Mouse (Mus musculus) C2C12 (cell line): ENCODE measurements around the gene Zcchc10. TPM values are rescaled to one million over a fixed set of nuclear protein-coding genes. Genes with fewer than 3 reads are reported as not detected.

ENCODE experiments used
- H3K27me3 ChIP-seq: one replicate; pipeline ENCODE4 v1.6.1; 2011; ENCODE audit not compliant: control insufficient read depth, insufficient read depth, insufficient read length
- H3K36me3 ChIP-seq: one replicate; pipeline ENCODE4 v1.6.1; 2011; ENCODE audit not compliant: control insufficient read depth, insufficient read depth
- H3K4me3 ChIP-seq: one replicate; pipeline ENCODE4 v1.5.1; 2011; ENCODE audit warnings: mild to moderate bottlenecking, control low read depth; ENCODE audit not compliant: poor library complexity, insufficient read depth, severe bottlenecking
- H3K79me2 ChIP-seq: one replicate; pipeline ENCODE4 v1.6.1; 2011; ENCODE audit not compliant: control insufficient read depth, insufficient read depth
- H3K79me3 ChIP-seq: one replicate; pipeline ENCODE4 v1.6.1; 2011; ENCODE audit warnings: low read depth, control low read depth
- H3ac ChIP-seq: one replicate; pipeline ENCODE3; 2011; ENCODE audit warnings: low read depth; ENCODE audit not compliant: control insufficient read depth, insufficient read length
- CEBPB ChIP-seq: IDR thresholded peaks from one replicate; pipeline ENCODE4 v1.6.1; 2011; ENCODE audit warnings: low read depth, mild to moderate bottlenecking, control low read depth, moderate library complexity
- CTCF ChIP-seq: IDR thresholded peaks from one replicate; pipeline ENCODE4 v1.5.1; 2011; ENCODE audit not compliant: control insufficient read depth, insufficient read depth, insufficient read length
- FOSL1 ChIP-seq: IDR thresholded peaks from one replicate; pipeline ENCODE4 v1.8.0; 2011; ENCODE audit warnings: mild to moderate bottlenecking, low read length; ENCODE audit not compliant: poor library complexity, insufficient read depth, severe bottlenecking
- MAX ChIP-seq: IDR thresholded peaks from one replicate; pipeline ENCODE4 v1.6.1; 2011; ENCODE audit warnings: mild to moderate bottlenecking, control low read depth
- MYOD1 ChIP-seq: IDR thresholded peaks from one replicate; pipeline ENCODE4 v1.6.1; 2011; ENCODE audit warnings: low read depth; ENCODE audit not compliant: control insufficient read depth, insufficient read length
- MYOG ChIP-seq: IDR thresholded peaks from one replicate; pipeline ENCODE4 v1.6.1; 2011; ENCODE audit not compliant: control insufficient read depth, insufficient read length; ENCODE audit errors: extremely low read depth
- USF1 ChIP-seq: IDR thresholded peaks from one replicate; pipeline ENCODE4 v1.6.1; 2011; ENCODE audit warnings: low read depth, mild to moderate bottlenecking, control low read depth, moderate library complexity
- polyA plus RNA-seq: library from polyadenylated mRNA; unstranded; fragments of >200 nt; fragmentation: generic; extraction: Trizol; gene quantifications from one replicate; pipeline ENCODE4 v1.2.1, GENCODE M21; 2012; ENCODE audit warnings: missing spikeins

Zcchc10 gene
- polyA plus RNA-seq, 1 experiment = 8.2 TPM

DNA sequence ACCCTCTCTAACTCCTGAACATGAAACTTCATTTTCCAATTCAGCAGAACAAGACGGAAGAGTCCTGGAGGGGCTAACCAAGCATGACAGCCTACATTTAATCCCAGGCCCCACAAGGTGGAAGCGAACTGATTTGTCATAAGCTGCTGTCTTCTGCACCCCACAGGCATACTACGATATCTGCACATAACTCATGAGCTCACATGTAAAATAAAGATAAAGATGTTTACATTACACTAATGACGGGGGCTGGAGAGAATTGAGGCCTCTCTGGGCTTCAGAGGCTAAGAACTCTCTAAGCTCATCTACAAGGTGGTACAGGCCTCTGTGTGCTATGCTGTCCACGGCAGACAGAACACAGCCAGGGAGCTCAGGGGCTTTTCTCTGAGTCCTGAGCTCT, 30.0 kb upstream of the Zcchc10 start:
- H3K36me3 ChIP-seq = peaks cover 92% of the 10 kb centered on the region
- peaks cover 100% of the 10 kb centered on the region for H3K79me2 ChIP-seq
- H3K79me3 ChIP-seq = peaks cover 99% of the 10 kb centered on the region
- H3ac ChIP-seq = no peak overlapping the region
- H3K4me3 ChIP-seq = no peak overlapping the region
- H3K27me3 ChIP-seq = no peaks in the 10 kb centered on the region
- TF ChIP-seq MYOD1 (no peak), USF1 (no peak), FOSL1 (no peak), MYOG (no peak), CEBPB (no peak), MAX (no peak)

DNA sequence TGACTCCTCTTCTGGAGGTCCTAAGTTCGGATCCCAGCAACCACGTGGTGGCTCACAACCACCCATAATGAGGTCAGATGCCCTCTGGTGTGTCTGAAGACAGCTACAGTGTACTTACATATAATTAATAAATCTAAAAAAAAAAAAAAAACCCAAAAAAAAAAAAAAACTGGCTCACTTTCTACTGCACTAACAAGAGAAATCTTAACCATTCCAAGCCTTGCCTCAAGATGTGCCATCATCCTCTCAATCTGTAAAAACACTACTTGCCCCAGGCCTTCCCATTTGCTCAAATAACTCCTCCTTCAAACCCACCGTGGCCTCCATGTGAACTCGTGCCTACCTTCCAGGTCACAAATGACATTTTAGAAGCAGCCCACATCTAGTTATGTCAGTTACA, 27.6 kb upstream of the Zcchc10 start:
- H3K36me3 ChIP-seq = peaks cover 68% of the 10 kb centered on the region
- no peaks in the 10 kb centered on the region for H3K27me3 ChIP-seq
- H3K79me2 ChIP-seq = peaks cover 84% of the 10 kb centered on the region
- no peak overlapping the region for H3K4me3 ChIP-seq
- TF ChIP-seq CTCF (no peak), MAX (no peak), USF1 (no peak), FOSL1 (no peak), MYOD1 (no peak), MYOG (no peak), CEBPB (no peak)
- no peak overlapping the region for H3ac ChIP-seq
- peaks cover 78% of the 10 kb centered on the region for H3K79me3 ChIP-seq

DNA sequence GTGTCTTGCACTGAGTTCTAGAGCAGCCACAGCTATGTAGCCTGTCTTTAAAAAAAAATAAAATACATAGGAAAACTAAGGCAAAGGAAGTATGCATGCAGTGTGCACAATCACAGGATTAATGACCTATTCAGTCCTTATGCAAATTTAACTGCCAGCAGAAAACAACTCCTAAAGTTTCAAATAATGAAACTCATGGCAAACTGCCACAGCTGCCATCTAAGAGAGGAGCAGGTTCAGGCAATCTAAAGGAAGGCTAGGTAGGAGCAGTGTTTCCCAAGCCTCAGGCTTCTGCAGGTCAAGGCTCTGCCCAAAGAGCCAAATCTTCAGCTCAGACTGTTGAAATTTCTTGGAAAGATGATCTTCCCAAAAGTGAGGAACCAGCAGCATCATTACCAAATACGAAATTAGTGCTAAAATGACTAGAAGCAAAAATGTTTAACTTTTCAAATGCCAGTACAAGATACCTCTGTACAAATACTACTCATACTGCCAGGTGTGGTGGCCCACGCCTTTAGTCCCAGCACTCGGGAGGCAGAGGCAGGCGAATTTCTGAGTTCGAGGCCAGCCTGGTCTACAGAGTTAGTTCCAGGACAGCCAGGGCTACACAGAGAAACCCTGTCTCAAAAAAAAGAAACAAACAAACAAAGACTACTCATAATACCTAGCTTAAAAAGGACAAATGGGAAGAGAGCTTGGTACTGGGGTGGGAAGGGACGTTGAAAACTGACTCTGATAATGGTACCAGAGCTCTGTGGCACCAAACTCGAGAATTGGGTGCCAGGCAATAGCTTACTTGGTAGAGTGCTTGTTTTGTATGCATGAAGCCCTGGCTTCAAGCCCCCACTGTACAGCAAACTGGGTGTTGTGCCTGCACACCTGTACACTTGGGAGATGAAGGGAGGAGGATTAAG, 26.3 kb upstream of the Zcchc10 start:
- Histone ChIP-seq H3K4me3 (no peak overlapping the region), H3K79me3 (peaks cover 65% of the 10 kb centered on the region), H3K36me3 (peaks cover 54% of the 10 kb centered on the region), H3K27me3 (no peaks in the 10 kb centered on the region), H3K79me2 (peaks cover 71% of the 10 kb centered on the region), H3ac (no peak overlapping the region)
- TF ChIP-seq MYOD1 (no peak), CTCF (no peak), MAX (no peak), CEBPB (no peak), FOSL1 (no peak), MYOG (no peak)

DNA sequence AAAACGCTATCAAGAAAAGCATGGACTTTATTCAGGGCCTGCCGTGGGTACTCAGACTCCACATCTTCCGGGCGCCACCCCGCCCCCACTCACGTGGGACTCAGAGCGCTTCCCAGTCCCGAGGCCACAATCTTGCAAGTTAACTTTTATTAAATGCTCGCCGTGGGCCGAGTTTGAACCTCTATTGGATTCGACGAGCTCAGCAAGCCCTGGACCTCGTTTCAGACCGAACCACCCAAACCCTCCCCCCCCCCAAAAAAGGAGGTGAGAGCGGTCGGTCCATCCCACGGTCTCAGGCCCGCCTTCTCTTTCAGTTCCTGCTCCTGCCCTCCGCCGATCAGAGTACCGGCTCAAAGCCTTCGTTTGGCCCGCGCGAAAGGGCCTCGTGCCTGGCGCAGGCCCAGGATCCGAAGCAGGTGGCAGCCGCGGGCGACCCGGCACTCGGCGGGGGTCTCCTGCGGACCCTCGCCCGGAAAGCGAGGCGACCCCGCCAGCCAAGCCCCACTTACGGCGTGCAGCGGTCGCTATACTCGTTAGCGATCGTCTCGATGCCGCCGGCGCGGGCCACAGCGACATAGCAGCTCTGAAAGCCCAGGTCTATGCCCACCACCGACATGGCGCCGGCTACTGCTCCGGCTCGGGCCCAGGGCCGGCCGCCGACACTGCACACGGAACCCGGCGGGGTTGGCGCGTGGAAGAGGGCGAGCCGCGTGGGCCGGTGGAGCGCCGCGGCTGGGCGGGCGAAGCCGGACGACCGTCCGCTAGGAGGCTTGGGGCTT, 24.7 kb upstream of the Zcchc10 start:
- no peak for TF ChIP-seq CEBPB
- TF ChIP-seq USF1 = peak; percentile 34
- H3K4me3 ChIP-seq = peak overlapping the region; percentile 99
- peaks cover 49% of the 10 kb centered on the region for H3K79me3 ChIP-seq
- H3K79me2 ChIP-seq = peaks cover 56% of the 10 kb centered on the region
- H3ac ChIP-seq = peak overlapping the region; percentile 98
- H3K36me3 ChIP-seq = peaks cover 43% of the 10 kb centered on the region
- no peaks in the 10 kb centered on the region for H3K27me3 ChIP-seq

DNA sequence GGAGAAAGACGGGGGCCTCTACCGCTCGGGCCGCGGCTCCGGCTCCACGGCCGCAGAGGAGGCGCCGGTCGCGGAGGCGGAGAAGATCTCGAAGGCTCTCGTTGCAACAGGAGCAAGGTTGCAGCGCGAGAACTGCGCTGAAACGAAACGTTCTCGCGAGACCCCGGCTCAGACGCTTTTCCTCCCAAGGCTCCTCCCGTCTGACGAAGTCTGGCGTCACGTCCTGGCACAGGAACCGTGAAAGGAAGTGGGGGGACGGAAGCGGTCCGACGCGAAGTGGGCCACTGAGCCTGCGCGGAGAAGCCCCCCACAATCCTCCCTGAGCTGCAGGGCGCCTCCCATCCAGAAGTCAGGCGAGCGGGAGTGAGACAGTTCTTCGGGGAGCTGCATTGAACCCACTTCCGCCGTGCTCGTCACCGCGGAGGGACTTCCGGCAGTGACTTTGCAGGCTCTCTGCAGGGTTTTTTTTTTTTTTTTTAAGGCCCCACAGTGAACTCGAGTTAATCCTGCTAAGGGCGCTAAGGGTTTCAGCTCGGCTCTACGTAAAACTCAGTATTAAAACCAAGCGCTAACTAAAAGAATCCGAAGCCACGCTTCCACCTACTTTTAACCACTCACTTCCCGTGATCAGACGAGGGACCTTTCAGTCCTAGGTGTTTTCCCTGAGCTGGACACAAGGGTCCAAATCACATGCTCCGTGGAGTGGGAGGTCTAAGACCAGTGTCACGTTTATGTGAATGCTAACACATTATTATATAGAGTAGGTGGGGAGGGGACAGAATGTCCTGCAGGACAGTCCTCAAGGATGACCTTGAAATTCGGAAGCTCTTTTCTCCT, 23.9 kb upstream of the Zcchc10 start, which contains the start of gene Hspa4:
TSS of gene Hspa4 (minus strand) at position 128 of the 837 bp plus-strand sequence.
- H3ac ChIP-seq = peak within 1 kb of the TSS; percentile 98
- H3K79me3 ChIP-seq = peaks cover 41% of the 10 kb centered on the region
- TF ChIP-seq MAX (peak; percentile 34), USF1 (no peak)
- peaks cover 48% of the 10 kb centered on the region for H3K79me2 ChIP-seq
- H3K36me3 ChIP-seq = peaks cover 35% of the 10 kb centered on the region
- peak within 1 kb of the TSS; percentile 99 for H3K4me3 ChIP-seq
- no peaks in the 10 kb centered on the region for H3K27me3 ChIP-seq
